Mouse (Mus musculus) E14TG2a.4 (cell line): Measurements from ENCODE around the gene Pcsk2.

Experiments
- CTCF ChIP-seq: conservative IDR thresholded peaks from 2 replicates; pipeline ENCODE4 v1.5.1; 2014; ENCODE audit warnings: low read length
- NANOG ChIP-seq: IDR thresholded peaks from 2 replicates; pipeline ENCODE4 v1.6.1; 2014; ENCODE audit warnings: borderline replicate concordance, low read length, mixed read lengths

- no peak for TF ChIP-seq CTCF
- no peak for TF ChIP-seq NANOG
Observed at GRCm38 (mm10) chr2:143844779-143845178, 298.8 kb downstream of the Pcsk2 start.
